Mouse (Mus musculus) thymus, adult 2 months (tissue): ENCODE results near the gene Msi2.

Source experiments
- CTCF ChIP-seq: fragments of 200-500 bp; IDR thresholded peaks from 2 replicates; pipeline ENCODE4 v1.5.1; 2012; ENCODE audit warnings: mild to moderate bottlenecking, control low read depth, low read length, moderate library complexity, borderline replicate concordance; ENCODE audit not compliant: control insufficient read depth, poor library complexity, insufficient read depth; ENCODE audit errors: extremely low read depth
- POLR2A ChIP-seq: fragments of 200-500 bp; IDR thresholded peaks from 2 replicates; pipeline ENCODE4 v1.6.1; 2012; ENCODE audit warnings: mild to moderate bottlenecking, low read length, control low read depth, moderate library complexity; ENCODE audit not compliant: control insufficient read depth, poor library complexity, insufficient read depth; ENCODE audit errors: extremely low read depth

DNA sequence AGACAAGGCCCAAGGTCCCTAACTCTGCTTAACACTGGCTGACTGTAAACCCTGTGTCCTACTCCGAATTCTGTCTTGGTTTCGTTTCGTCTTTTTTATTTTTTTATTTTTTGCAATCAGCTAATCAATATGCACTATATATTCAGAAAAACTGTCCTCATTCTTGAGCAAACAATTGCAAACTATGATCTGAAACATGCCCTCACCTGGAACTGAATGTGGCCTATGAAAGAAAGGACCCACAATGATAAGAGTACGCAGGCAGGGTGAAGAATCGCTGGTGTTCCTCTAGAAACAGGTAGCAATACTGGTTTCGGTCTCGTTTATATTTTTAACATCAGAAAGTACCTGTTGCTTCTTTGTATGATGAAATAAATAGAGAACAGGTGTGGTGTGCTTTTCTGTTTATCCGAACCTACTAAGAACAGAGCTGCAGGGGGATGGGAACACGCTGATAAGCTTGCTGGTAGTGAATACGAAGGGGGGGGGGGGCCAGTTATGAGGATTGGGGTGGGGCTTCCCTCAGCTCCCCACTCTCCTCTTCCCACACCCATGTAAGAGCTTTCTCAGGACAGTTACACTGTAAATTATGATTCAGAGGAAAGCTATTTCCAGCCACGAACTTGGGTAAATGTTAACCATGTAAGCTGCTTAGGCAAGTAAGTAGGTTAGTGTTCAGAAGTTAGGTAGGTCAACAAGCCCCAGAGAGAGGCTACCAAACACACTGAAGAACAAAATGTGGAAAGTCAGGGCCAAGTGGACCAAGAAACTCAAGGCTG is 103.6 kb downstream of the Msi2 start:
- TF ChIP-seq POLR2A (no peak), CTCF (no peak)
